Mouse (Mus musculus) ES-E14 (cell line): ENCODE measurements around the gene Cnpy1. TPM values are rescaled to one million over a fixed set of nuclear protein-coding genes. Genes with fewer than 3 reads are reported as not detected.

Source experiments
- DNase-seq: peaks from one replicate; pipeline ENCODE4 v3.0.0-alpha.2; 2013; ENCODE audit warnings: low read depth, low spot score
- H3K27ac ChIP-seq: 2 replicates; pipeline ENCODE4 v1.5.1; 2012; ENCODE audit warnings: low read depth, mild to moderate bottlenecking, low read length, moderate library complexity, mixed read lengths; ENCODE audit not compliant: poor library complexity, insufficient read depth, severe bottlenecking
- H3K36me3 ChIP-seq: 2 replicates; pipeline ENCODE4 v1.6.1; 2012; ENCODE audit warnings: mild to moderate bottlenecking, low read length, moderate library complexity, mixed read lengths; ENCODE audit not compliant: control insufficient read depth, poor library complexity, insufficient read depth, severe bottlenecking
- H3K4me1 ChIP-seq, 2 experiments: fragments of 150-350 bp in 1 of 2; sonication (generic) in 1 of 2; 2 replicates each; pipeline ENCODE4 v1.6.1; 2012; ENCODE audit warnings: low read length in 2 of 2, mild to moderate bottlenecking in 1 of 2, mixed read lengths in 1 of 2; ENCODE audit not compliant: control insufficient read depth in 2 of 2, insufficient read depth in 2 of 2, poor library complexity in 1 of 2
- H3K4me3 ChIP-seq, 2 experiments: fragments of 150-350 bp in 1 of 2; sonication (generic) in 1 of 2; 2 replicates each; pipeline ENCODE4 v1.5.1; 2012; ENCODE audit warnings: low read length in 2 of 2, low read depth in 1 of 2, mild to moderate bottlenecking in 1 of 2, mixed read lengths in 1 of 2; ENCODE audit not compliant: insufficient read depth in 1 of 2, poor library complexity in 1 of 2, severe bottlenecking in 1 of 2
- H3K9ac ChIP-seq: 2 replicates; pipeline ENCODE4 v1.6.1; 2012; ENCODE audit warnings: low read depth, mild to moderate bottlenecking, low read length, mixed read lengths; ENCODE audit not compliant: poor library complexity, insufficient read depth, severe bottlenecking
- H3K9me3 ChIP-seq: fragments of 150-350 bp; sonication (generic); 2 replicates; pipeline ENCODE4 v1.6.1; 2012; ENCODE audit warnings: low read depth, mild to moderate bottlenecking, low read length; ENCODE audit not compliant: control insufficient read depth, insufficient read depth
- CHD2 ChIP-seq: IDR thresholded peaks from 2 replicates; pipeline ENCODE4 v1.6.1; 2014; ENCODE audit warnings: mild to moderate bottlenecking, low read depth, low read length, inconsistent platforms
- HCFC1 ChIP-seq: IDR thresholded peaks from 2 replicates; pipeline ENCODE4 v1.6.1; 2012; ENCODE audit warnings: low read length, inconsistent platforms, borderline replicate concordance; ENCODE audit not compliant: insufficient read depth
- MAFK ChIP-seq: IDR thresholded peaks from 2 replicates; pipeline ENCODE4 v1.6.1; 2014; ENCODE audit warnings: mild to moderate bottlenecking, low read depth, low read length, inconsistent platforms; ENCODE audit not compliant: insufficient read depth
- ZC3H11A ChIP-seq: IDR thresholded peaks from 2 replicates; pipeline ENCODE4 v1.6.1; 2012; ENCODE audit warnings: low read depth, mild to moderate bottlenecking, inconsistent platforms, low read length, borderline replicate concordance
- ZNF384 ChIP-seq: IDR thresholded peaks from 2 replicates; pipeline ENCODE4 v1.6.1; 2012; ENCODE audit warnings: low read depth, low read length, inconsistent platforms
- in situ Hi-C, 2 experiments: fragments of 600-800 bp; cut with MboI; formaldehyde crosslinking; loops; one replicate each; pipeline ENCODE4 v1.15.1; 2025; ENCODE audit warnings: low sequenced_read_pairs in 2 of 2, inconsistent platforms in 1 of 2; ENCODE audit not compliant: unreplicated experiment in 2 of 2
- total RNA-seq: library from RNA; depleted of rRNA; stranded (reverse); fragments of 300-350 nt; gene quantifications from 2 replicates; pipeline ENCODE4 v1.2.3, GENCODE M21; 2012

Gene Cnpy1
- total RNA-seq, 1 experiment: 76.9 TPM

DNA sequence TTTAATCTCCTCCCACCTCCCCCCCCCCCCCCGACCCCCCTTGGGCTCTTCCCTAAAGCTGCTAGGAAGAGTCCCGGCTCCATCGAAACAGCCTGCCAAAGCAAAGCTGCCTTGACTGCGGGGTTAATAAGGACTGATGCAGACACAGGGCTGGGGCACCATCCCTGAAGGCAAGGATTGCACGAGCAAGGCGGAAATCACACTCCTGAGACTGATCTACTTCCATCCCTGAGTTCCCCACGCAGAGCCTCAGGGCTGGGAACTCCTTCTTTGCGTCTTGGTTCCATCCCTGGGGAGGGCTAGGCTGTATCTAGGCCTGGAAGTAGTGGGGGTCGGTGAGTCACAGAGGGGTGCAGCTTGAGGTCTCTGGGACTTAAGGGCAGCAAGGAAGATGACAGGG, 71.5 kb downstream of the Cnpy1 start:
- no peaks in the 10 kb centered on the region for H3K9me3 ChIP-seq
- TF ChIP-seq ZC3H11A (no peak), CHD2 (no peak), HCFC1 (no peak), MAFK (no peak), ZNF384 (no peak)
- no peak for DNase-seq
- H3K36me3 ChIP-seq: no peaks in the 10 kb centered on the region
- no peak overlapping the region for H3K27ac ChIP-seq
- peaks cover 0 to 6% of the 10 kb centered on the region in 2 experiments; a peak in 2 of 4 replicates for H3K4me1 ChIP-seq
- no peak overlapping the region for H3K4me3 ChIP-seq
- in situ Hi-C loops: no loop called here
- H3K9ac ChIP-seq: no peak overlapping the region

DNA sequence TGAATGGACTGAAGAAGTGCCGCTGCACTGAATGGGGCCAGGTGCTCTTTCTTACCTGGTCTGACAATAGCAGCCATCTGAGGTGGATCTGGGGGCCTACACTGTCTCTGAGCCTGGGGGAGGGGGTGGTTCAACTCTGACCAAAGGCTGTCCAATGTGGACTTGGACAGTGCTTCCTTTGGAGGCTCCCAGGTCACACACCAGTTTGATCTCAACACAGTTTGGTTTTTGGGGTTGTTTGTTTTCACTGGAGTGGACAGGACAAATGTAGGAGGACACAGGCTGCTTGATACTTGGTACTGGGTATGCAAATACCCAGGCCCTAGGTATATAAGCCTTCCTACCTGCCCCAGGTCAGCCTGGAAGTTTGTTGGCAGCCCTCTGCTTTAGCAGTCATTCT, 71.9 kb downstream of the Cnpy1 start:
- H3K27ac ChIP-seq: no peak overlapping the region
- no peak overlapping the region for H3K9ac ChIP-seq
- DNase-seq: no peak
- H3K36me3 ChIP-seq: no peaks in the 10 kb centered on the region
- no peak for TF ChIP-seq CHD2
- TF ChIP-seq ZC3H11A: no peak
- TF ChIP-seq MAFK: no peak
- no peak for TF ChIP-seq HCFC1
- no peak for TF ChIP-seq ZNF384
- no peaks in the 10 kb centered on the region for H3K9me3 ChIP-seq
- H3K4me1 ChIP-seq: peaks cover 0 to 8% of the 10 kb centered on the region in 2 experiments; a peak in 2 of 4 replicates
- H3K4me3 ChIP-seq: no peak overlapping the region
- in situ Hi-C loops: no loop called here

DNA sequence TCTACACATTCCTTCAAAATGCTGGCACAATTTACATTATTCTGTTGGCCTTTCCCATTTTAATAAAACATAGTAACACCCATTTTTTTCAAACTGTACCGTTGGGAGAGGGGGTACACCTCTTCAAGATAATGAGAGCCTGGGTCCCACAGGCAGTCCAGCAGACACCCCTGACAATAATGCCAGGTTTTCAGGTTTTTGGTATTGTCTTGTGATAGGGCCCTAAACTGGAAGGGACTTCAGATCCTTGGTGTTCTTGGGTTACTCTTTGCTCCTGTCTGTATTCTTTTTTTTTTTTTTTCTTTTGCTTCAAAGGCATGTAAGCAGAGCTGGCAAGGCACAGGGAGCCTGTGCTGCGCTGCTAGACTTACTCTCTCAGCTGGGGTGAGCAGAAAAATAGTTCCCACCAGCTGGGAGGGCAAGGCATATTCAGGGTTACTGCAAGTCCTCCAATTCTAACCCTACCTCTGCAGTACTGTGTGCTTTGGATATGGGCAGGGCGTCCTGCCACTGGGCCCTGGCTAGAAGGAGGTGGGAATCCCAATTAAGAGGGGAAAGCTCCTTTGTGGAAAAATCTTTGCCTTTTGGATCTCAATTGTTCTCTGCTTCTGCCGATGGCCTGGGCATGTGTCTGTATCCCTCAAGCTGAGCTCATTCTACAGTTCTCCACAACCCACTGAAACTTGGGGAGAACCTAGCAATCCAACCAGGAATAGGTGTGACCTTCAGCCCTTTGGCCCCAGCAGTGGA, 72.5 kb downstream of the Cnpy1 start:
- TF ChIP-seq CHD2: no peak
- TF ChIP-seq ZNF384: no peak
- TF ChIP-seq HCFC1: no peak
- TF ChIP-seq ZC3H11A: no peak
- TF ChIP-seq MAFK: no peak
- no peak for DNase-seq
- Histone ChIP-seq H3K4me3 (no peak overlapping the region), H3K27ac (no peak overlapping the region), H3K36me3 (no peaks in the 10 kb centered on the region), H3K9ac (no peak overlapping the region), H3K4me1 (peaks cover 2 to 11% of the 10 kb centered on the region in 2 experiments; a peak in 2 of 4 replicates), H3K9me3 (no peaks in the 10 kb centered on the region)
- in situ Hi-C loops: no loop called here

DNA sequence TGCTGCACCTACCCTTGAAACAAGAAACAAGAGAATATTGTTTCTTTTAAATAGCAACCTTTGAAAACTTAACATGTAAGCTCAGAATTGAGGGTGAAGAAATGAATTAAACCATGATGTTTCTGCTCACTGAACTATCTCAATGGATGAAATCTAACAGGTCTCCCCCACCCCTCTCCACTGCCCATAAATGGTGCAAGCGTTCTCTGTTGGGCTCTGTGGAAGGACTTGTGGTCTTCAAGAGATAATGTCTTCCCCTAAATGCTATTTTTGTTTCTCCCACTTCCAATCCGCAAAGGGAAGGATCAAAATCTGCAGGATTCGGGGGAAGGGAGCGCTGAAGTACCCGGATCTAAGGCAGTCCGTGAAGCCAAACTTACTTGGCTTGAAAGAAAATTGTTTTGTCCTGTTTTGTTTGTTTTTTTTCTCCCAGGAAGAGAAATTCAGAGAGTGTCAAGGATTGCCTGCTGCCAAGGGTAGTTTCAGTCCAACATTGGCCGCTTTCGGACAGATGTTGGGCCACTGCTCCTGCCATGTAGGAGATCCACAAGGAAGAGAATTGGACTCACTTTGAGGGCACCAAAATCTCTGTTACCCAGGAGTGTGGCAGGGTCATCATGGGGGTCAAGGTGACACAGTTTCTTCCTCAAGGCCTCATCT, 73.2 kb downstream of the Cnpy1 start:
- no peak for TF ChIP-seq HCFC1
- TF ChIP-seq MAFK: no peak
- no peak for TF ChIP-seq ZNF384
- no peak for TF ChIP-seq CHD2
- no peak for TF ChIP-seq ZC3H11A
- no peak overlapping the region for H3K27ac ChIP-seq

More for the DNA sequence above, 73.2 kb downstream of the Cnpy1 start:
- in situ Hi-C loops: no loop called here
- Histone ChIP-seq H3K4me3 (no peak overlapping the region), H3K36me3 (no peaks in the 10 kb centered on the region), H3K9ac (no peak overlapping the region), H3K4me1 (peaks cover 2 to 11% of the 10 kb centered on the region in 2 experiments; a peak in 2 of 4 replicates), H3K9me3 (no peaks in the 10 kb centered on the region)
- no peak for DNase-seq
